Mouse (Mus musculus) forebrain, embryonic 14.5 days (tissue): ENCODE measurements around the gene U2af1l4. TPM values are rescaled to one million over a fixed set of nuclear protein-coding genes. Genes with fewer than 3 reads are reported as not detected.
A peak's percentile ranks its signal among the peaks of the same experiment; 100 is the strongest.

Experiments used
- ATAC-seq: fragments of 200-750 bp; cut with Nextera tagmentation; 2 replicates; pipeline ENCODE4 v1.8.0; 2017; ENCODE audit warnings: mild to moderate bottlenecking, moderate library complexity
- DNase-seq: peaks from one replicate; pipeline ENCODE4 v3.0.0-alpha.2; 2015; ENCODE audit warnings: low spot score
- H3K27ac ChIP-seq: fragments of 300-500 bp; sonication (generic); 2 replicates; pipeline ENCODE4 v1.5.1; 2014; ENCODE audit warnings: low read depth, mild to moderate bottlenecking, control low read depth, low read length, moderate library complexity
- H3K27me3 ChIP-seq: fragments of 300-500 bp; sonication (generic); replicated peaks from 2 replicates; pipeline ENCODE4 v1.6.1; 2014; ENCODE audit warnings: low read length, control low read depth, mixed read lengths; ENCODE audit not compliant: control insufficient read depth, insufficient read depth
- H3K36me3 ChIP-seq: fragments of 300-500 bp; sonication (generic); 2 replicates; pipeline ENCODE4 v1.6.1; 2014; ENCODE audit warnings: low read length, control low read depth; ENCODE audit not compliant: control insufficient read depth, insufficient read depth
- H3K4me1 ChIP-seq: fragments of 300-500 bp; sonication (generic); 2 replicates; pipeline ENCODE4 v1.6.1; 2014; ENCODE audit warnings: antibody characterized with exemption, low read length, control low read depth; ENCODE audit not compliant: control insufficient read depth, insufficient read depth
- H3K4me2 ChIP-seq: fragments of 300-500 bp; sonication (generic); 2 replicates; pipeline ENCODE4 v1.6.1; 2014; ENCODE audit warnings: mild to moderate bottlenecking, control low read depth, low read length
- H3K4me3 ChIP-seq: fragments of 300-500 bp; sonication (generic); 2 replicates; pipeline ENCODE4 v1.5.1; 2014; ENCODE audit warnings: low read depth, low read length, control low read depth
- H3K9ac ChIP-seq: fragments of 300-500 bp; sonication (generic); 2 replicates; pipeline ENCODE4 v1.6.1; 2014; ENCODE audit warnings: mild to moderate bottlenecking, low read length, control low read depth, moderate library complexity
- H3K9me3 ChIP-seq: fragments of 300-500 bp; sonication (generic); replicated peaks from 2 replicates; pipeline ENCODE4 v1.6.1; 2016; ENCODE audit warnings: low read length, control low read depth, mixed read lengths; ENCODE audit not compliant: control insufficient read depth
- WGBS: fragments of 180-500 bp; shearing (Covaris S2); extraction: QIAGEN DNeasy Blood & Tissue Kit; methylation state at CpG from one replicate; pipeline ENCODE4 v1.1.7; 2014; 5-methylcytosine and 5-hydroxymethylcytosine counted together
- polyA plus RNA-seq: library from polyadenylated mRNA; unstranded; fragments of >200 nt; fragmentation: Nextera tagmentation; extraction: Ambion mirVana; gene quantifications from 2 replicates; pipeline ENCODE4 v1.2.1, GENCODE M21; 2014

U2af1l4 gene
- polyA plus RNA-seq, 1 experiment from 2014 or later, result 135 TPM

DNA sequence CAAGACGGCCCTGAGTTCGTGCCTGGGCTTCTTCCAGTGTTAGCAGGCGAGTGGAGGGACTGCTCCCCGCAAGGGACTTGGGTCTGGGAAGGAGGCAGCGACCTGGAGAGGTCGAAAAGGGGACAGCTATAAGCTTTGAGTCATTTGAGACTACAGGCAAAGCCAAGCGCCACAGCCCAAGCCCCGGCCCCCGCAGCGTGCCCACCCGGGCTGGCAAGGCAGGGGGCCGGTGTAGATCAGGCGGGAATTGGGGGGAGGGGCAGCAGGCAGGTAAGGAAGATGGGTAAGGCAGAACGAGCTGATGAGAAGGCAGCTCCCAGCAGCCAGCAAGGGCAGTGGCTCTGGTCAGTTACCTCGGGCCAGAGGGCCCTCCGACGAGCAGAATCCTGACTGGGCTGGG lies 36.7 kb upstream of the U2af1l4 start:
- no peaks in the 10 kb centered on the region for H3K9me3 ChIP-seq
- H3K27me3 ChIP-seq, result no peaks in the 10 kb centered on the region
- WGBS, result 21% methylated on average over 17 of the region's 17 CpGs
- DNase-seq (no peak), ATAC-seq (no peak)
- no peak overlapping the region for H3K4me3 ChIP-seq
- H3K9ac ChIP-seq, result no peak overlapping the region
- H3K36me3 ChIP-seq, result peaks cover 95% of the 10 kb centered on the region
- no peaks in the 10 kb centered on the region for H3K4me1 ChIP-seq
- H3K4me2 ChIP-seq, result no peak overlapping the region
- H3K27ac ChIP-seq, result no peak overlapping the region

DNA sequence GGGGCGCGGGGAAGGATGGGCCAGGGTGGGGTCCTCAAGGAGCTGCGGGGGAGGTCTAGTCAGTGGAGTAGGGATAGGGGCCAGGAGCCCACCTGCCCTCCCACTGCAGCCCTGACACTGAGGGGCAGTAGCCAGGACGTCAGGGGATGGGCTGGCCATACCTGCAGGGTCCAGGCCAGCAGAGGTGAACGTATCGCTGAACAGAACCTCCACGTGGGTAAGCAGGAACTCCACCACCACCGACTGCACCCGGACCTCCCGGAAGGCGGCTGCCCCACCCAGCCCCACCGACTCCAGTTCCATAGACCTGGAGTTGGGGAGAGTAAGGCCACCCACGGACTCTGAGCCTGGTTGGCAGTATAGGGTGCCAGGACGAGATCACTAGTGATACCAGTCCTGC lies 36.1 kb upstream of the U2af1l4 start:
- Histone ChIP-seq H3K4me3 (no peak overlapping the region), H3K27me3 (no peaks in the 10 kb centered on the region)
- ATAC-seq, result no peak

DNA sequence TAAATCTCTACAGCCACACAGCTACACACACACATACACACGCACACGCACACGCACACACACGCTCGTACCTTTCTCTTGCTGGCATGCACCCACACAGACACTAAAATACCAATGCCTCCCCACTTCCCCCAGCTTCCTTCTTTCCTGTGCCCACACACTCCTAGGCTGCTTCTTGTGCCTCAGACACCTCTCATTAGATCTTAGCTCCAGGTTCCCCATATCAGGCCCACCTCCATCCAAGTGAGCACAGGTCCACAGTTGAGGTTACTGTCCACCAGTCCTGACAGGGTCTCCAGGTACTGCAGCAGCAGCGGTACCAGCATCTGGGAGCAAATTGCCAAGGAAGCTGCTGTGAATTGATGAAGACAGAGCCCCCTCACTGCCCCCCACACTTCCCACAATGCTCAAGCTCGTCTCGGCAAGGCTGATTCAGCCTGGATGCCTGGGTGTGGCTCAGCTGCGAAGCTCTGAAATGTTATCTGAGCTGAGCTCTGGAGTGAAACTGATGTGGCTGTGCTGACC lies 31.7 kb upstream of the U2af1l4 start:
- Histone ChIP-seq H3K27me3 (no peaks in the 10 kb centered on the region), H3K9ac (no peak overlapping the region; the same call in 1 of the 2 replicates), H3K27ac (no peak overlapping the region), H3K4me1 (peaks cover 19% of the 10 kb centered on the region), H3K4me3 (0 out of 2 replicates have a peak overlapping the region, but pooled peaks have one; percentile 2), H3K36me3 (peaks cover 69% of the 10 kb centered on the region), H3K4me2 (peak overlapping the region; percentile 16; the same call in 1 of the 2 replicates), H3K9me3 (no peaks in the 10 kb centered on the region)
- no peak for ATAC-seq
- DNase-seq, result no peak
- WGBS, result 91% methylated on average over 9 of the region's 9 CpGs

More for the DNA sequence above, 36.1 kb upstream of the U2af1l4 start:
- no peak for DNase-seq
- H3K9ac ChIP-seq, result no peak overlapping the region
- no peak overlapping the region for H3K27ac ChIP-seq
- H3K36me3 ChIP-seq, result peaks cover 100% of the 10 kb centered on the region
- H3K4me1 ChIP-seq, result no peaks in the 10 kb centered on the region
- H3K9me3 ChIP-seq, result no peaks in the 10 kb centered on the region
- H3K4me2 ChIP-seq, result no peak overlapping the region
- WGBS, result 81% methylated on average over 14 of the region's 14 CpGs

DNA sequence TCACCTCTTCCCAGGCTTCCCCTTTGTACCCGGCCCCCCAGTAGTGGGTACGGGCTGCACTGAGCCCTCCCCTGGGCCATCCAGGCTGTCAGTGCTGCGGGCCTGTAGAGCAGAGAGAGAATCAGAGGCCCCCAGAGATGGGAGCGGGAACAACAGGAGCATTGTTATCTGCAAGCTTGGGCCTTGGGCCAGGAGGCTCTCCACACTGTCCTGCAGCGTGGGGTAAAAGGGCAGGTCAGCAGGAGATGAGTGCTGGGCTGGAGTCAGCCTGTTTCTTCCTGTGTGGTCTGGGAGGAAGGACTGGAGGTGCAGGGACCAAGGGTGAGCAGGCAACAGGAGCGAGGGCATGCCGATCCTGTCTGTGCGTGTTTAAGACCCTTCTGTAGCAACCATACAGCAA lies 30.2 kb upstream of the U2af1l4 start:
- Histone ChIP-seq H3K36me3 (peaks cover 53% of the 10 kb centered on the region), H3K9ac (peak overlapping the region; percentile 91), H3K27ac (peak overlapping the region; percentile 9; the same call in 1 of the 2 replicates), H3K27me3 (no peaks in the 10 kb centered on the region), H3K4me3 (peak overlapping the region; percentile 83), H3K4me1 (peaks cover 19% of the 10 kb centered on the region), H3K4me2 (peak overlapping the region; percentile 89), H3K9me3 (no peaks in the 10 kb centered on the region)
- WGBS, result 13% methylated on average over 8 of the region's 8 CpGs
- ATAC-seq, result no peak
- peak; percentile 35 for DNase-seq

DNA sequence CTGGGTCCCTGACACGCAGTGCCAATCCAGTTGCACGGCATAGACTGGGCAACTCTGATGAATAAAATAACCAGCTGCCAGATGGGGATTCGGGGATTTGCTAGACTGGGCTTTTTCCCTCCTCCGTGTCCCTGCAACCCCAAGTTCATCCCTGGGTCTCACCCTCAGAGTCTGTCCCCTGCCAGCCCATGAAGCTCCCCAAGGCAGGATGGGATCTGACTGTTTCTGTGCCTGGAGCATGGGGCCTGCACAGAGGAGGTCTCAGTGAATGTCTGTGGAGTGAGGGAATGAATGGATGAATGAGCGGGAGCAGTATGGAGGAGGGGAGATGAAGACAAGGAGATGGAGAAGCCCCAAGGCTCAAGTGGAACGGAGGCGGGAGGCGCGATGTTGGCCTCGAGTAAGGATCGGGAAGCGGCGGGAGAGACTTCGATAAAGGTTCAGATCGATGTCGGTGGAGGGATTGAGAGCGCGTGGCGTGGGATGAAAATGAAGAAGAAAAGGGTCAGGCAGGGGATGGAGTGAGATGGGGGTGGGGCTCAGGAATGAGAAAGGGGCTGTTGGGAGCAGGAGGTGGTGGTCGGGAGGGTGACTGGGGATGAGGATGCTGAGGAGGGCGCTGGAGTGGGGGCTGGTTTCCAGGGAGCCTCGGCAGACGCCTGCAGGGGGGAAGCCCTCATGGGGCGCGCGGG lies 29.0 kb upstream of the U2af1l4 start:
- peaks cover 19% of the 10 kb centered on the region for H3K4me1 ChIP-seq

DNA sequence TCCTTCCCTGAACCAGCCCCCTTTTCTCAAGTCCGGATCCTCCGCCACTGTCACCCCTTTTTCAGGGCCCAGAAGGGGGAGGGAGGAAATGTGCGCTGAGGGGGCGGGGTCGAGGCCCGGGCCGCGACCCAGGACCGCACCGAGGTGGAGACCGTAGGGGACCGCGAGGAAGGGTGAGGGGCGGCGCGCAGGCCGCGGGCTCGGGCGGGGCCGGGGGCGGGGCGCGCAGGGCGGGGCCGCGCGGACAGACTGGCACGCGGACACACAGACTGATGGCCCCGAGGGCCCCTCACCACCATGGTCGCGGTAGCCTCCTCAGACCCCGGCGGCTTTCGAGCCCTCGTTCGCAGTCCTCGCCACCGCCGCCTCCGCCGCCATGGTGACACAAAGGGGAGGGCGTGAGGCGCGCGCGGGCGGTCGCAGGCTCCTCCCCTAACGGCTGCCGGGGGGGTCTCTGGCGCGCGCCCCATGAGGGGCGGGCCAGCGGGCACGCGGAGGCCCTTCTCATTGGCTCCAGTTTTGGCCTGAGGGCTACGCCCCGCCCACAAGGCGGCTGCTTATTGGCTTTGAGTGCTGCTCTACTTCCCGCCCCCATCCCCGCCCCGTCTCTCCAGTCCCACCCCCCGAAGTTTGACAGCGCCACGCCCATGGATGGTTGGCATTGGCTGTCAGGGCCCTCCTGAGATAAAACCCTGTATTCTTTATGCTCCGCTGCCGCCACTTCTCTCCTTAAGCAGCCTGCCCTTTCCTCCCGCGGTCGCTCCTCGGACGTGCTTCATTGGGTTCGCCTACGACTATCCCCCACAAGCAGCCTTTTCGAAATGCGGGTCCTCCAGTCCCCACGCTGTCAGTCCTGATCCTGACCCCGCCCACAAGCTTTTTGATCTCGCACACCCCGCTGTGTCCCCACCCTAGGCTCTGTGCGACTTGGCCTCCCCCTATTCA lies 28.2 kb upstream of the U2af1l4 start, which contains the start of gene Arhgap33:
TSS of gene Arhgap33 (minus strand) at position 428 of the 945 bp plus-strand sequence.
- H3K9ac ChIP-seq, result peak within 1 kb of the TSS; percentile 91
- peaks cover 43% of the 10 kb centered on the region for H3K36me3 ChIP-seq
- peak within 1 kb of the TSS; percentile 83 for H3K4me3 ChIP-seq
- DNase-seq (peak; percentile 100), ATAC-seq (peak; percentile 93)
- H3K4me2 ChIP-seq, result peak within 1 kb of the TSS; percentile 89
- H3K27me3 ChIP-seq, result no peaks in the 10 kb centered on the region
- peaks cover 19% of the 10 kb centered on the region for H3K4me1 ChIP-seq
- 1% methylated on average over 58 of the region's 84 CpGs for WGBS
- H3K9me3 ChIP-seq, result no peaks in the 10 kb centered on the region
- H3K27ac ChIP-seq, result peak within 1 kb of the TSS; percentile 93

More for the DNA sequence above, 29.0 kb upstream of the U2af1l4 start:
- DNase-seq, result peak; percentile 44
- peaks cover 45% of the 10 kb centered on the region for H3K36me3 ChIP-seq
- H3K4me3 ChIP-seq, result peak overlapping the region; percentile 83
- H3K9me3 ChIP-seq, result no peaks in the 10 kb centered on the region
- peak; percentile 48 for ATAC-seq
- peak overlapping the region; percentile 93 for H3K27ac ChIP-seq
- peak overlapping the region; percentile 89 for H3K4me2 ChIP-seq
- H3K9ac ChIP-seq, result peak overlapping the region; percentile 91
- WGBS, result 2% methylated on average over 26 of the region's 26 CpGs
- H3K27me3 ChIP-seq, result no peaks in the 10 kb centered on the region

DNA sequence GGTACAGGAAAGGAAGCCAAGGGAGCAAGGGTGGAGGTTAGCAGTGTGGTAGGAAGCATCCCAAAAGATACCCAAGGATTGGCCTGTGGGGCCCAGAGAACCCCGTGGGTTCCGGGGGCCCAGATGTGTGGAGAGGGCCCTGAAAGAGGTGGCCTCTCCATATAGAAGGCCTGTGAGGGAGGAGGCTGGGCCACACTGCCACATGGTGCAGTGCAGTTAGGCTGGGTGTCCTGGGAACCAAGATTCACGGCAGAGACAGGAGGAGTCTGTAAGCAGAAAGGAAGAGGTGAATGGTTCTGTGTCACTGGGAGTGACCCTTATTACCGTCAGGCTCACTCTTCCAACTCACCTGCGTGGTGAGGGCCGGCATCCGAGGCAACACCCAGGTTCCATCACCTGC lies 22.5 kb upstream of the U2af1l4 start:
- H3K27me3 ChIP-seq, result no peaks in the 10 kb centered on the region
- H3K27ac ChIP-seq, result no peak overlapping the region
- WGBS, result 90% methylated on average over 7 of the region's 7 CpGs
- H3K4me2 ChIP-seq, result no peak overlapping the region
- no peak overlapping the region for H3K9ac ChIP-seq
- no peak overlapping the region for H3K4me3 ChIP-seq
- no peaks in the 10 kb centered on the region for H3K9me3 ChIP-seq
- peaks cover 34% of the 10 kb centered on the region for H3K36me3 ChIP-seq
- ATAC-seq (no peak), DNase-seq (no peak)
- H3K4me1 ChIP-seq, result peaks cover 3% of the 10 kb centered on the region; the same call in 1 of the 2 replicates

DNA sequence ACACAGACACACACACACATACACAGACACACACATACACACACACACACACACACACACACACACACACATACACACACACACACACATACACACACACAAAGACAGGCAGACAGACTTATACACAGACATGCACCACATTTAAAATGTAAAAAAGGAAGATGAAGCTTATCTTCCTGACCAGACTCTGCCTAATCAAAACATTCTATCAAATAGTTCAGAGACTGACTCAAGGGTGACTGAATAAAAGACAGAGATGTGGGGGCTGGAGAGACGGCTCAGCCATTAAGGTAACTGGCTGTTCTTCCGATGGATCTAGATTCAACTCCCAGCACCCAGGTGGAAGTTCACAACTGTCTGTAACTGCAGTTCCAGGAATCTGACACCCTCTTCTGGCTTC lies 18.8 kb upstream of the U2af1l4 start:
- Histone ChIP-seq H3K4me2 (no peak overlapping the region), H3K4me1 (no peaks in the 10 kb centered on the region), H3K9ac (no peak overlapping the region), H3K27me3 (no peaks in the 10 kb centered on the region), H3K4me3 (no peak overlapping the region), H3K9me3 (no peaks in the 10 kb centered on the region), H3K36me3 (peaks cover 48% of the 10 kb centered on the region), H3K27ac (no peak overlapping the region)
- ATAC-seq (no peak), DNase-seq (no peak)
- 92% methylated on average over 2 of the region's 2 CpGs for WGBS
